Mouse (Mus musculus): ENCODE results near the gene Cfap206. TPM values are rescaled to one million over a fixed set of nuclear protein-coding genes. Genes with fewer than 3 reads are reported as not detected.
"Not testable (repeated sequence)": the region's sequence is repeated elsewhere in the genome, so short reads cannot be mapped to it uniquely, and the experiment has no call there.

Gene Cfap206
- not detected in 2 replicates for polyA plus RNA-seq (2012; rRNA removed)

GRCm38 (mm10) chr4:34729851-34730341, at the start of gene Cfap206:
Cfap206 (minus strand) TSS chr4:34730206.
- DNase-seq (ENCODE audit: low read depth, low spot score), result peak; percentile 32
- whole genome bisulfite sequencing, result under 1% methylated on average over 38 of the region's 38 CpGs

- 5% methylated on average over 40 of the region's 40 CpGs for WGBS
- peak; percentile 86 for DNase-seq (ENCODE audit: low read depth, low spot score)
Measured at GRCm38 (mm10) chr4:34777677-34778527, 47.9 kb upstream of the Cfap206 start, which contains the start of gene Smim8. Smim8 (minus strand) TSS chr4:34778423.

GRCm38 (mm10) chr4:34771652-34772371, 41.8 kb upstream of the Cfap206 start:
- 41% methylated on average over 8 of the region's 8 CpGs for WGBS
- no peak for DNase-seq (ENCODE audit: low read depth, low spot score)

GRCm38 (mm10) chr4:34756163-34756562, 26.2 kb upstream of the Cfap206 start, which contains the start of gene Gm136:
Gm136 (minus strand) TSS chr4:34756263.
- no peak for DNase-seq (ENCODE audit: low read depth, low spot score)
- 74% methylated on average over 1 of the region's 1 CpGs for WGBS

- DNase-seq (ENCODE audit: low read depth, low spot score), result no peak
- 54% methylated on average over 6 of the region's 6 CpGs for WGBS
Measured at GRCm38 (mm10) chr4:34749236-34749635, 19.2 kb upstream of the Cfap206 start.

- DNase-seq (ENCODE audit: low read depth, low spot score), result no peak
- WGBS, result 80% methylated on average over 3 of the region's 3 CpGs
Measured at GRCm38 (mm10) chr4:34734461-34734860, 4.5 kb upstream of the Cfap206 start.

- WGBS, result 10% methylated on average over 2 of the region's 2 CpGs
- DNase-seq (ENCODE audit: low read depth, low spot score), result not testable (repeated sequence)
Measured at GRCm38 (mm10) chr4:34733415-34733814, 3.4 kb upstream of the Cfap206 start.

GRCm38 (mm10) chr4:34725710-34726109, 4.3 kb downstream of the Cfap206 start:
- WGBS, result 93% methylated on average over 3 of the region's 3 CpGs

GRCm38 (mm10) chr4:34724306-34724705, 5.7 kb downstream of the Cfap206 start:
- no peak for DNase-seq (ENCODE audit: low read depth, low spot score)
- WGBS, result 71% methylated on average over 4 of the region's 4 CpGs

More at GRCm38 (mm10) chr4:34725710-34726109, 4.3 kb downstream of the Cfap206 start:
- DNase-seq (ENCODE audit: low read depth, low spot score), result not testable (repeated sequence)

GRCm38 (mm10) chr4:34723186-34723585, 6.8 kb downstream of the Cfap206 start:
- no peak for DNase-seq (ENCODE audit: low read depth, low spot score)
- WGBS, result 74% methylated on average over 4 of the region's 4 CpGs

- WGBS, result 88% methylated on average over 7 of the region's 7 CpGs
Measured at GRCm38 (mm10) chr4:34720127-34720895, 9.7 kb downstream of the Cfap206 start.

GRCm38 (mm10) chr4:34719421-34719820, 10.6 kb downstream of the Cfap206 start:
- no peak for DNase-seq (ENCODE audit: low read depth, low spot score)
- whole genome bisulfite sequencing, result 97% methylated on average over 12 of the region's 12 CpGs

More at GRCm38 (mm10) chr4:34720127-34720895, 9.7 kb downstream of the Cfap206 start:
- DNase-seq (ENCODE audit: low read depth, low spot score), result no peak

GRCm38 (mm10) chr4:34715062-34715461, 14.9 kb downstream of the Cfap206 start:
- no peak for DNase-seq (ENCODE audit: low read depth, low spot score)
- 94% methylated on average over 1 of the region's 1 CpGs for WGBS

- WGBS, result 77% methylated on average over 3 of the region's 3 CpGs
- no peak for DNase-seq (ENCODE audit: low read depth, low spot score)
Measured at GRCm38 (mm10) chr4:34708127-34708526, 21.9 kb downstream of the Cfap206 start.

GRCm38 (mm10) chr4:34707248-34707647, 22.8 kb downstream of the Cfap206 start:
- no peak for DNase-seq (ENCODE audit: low read depth, low spot score)
- 71% methylated on average over 3 of the region's 3 CpGs for WGBS

GRCm38 (mm10) chr4:34703029-34703428, 27.0 kb downstream of the Cfap206 start:
- no peak for DNase-seq (ENCODE audit: low read depth, low spot score)
- 56% methylated on average over 4 of the region's 4 CpGs for WGBS

- DNase-seq (ENCODE audit: low read depth, low spot score), result no peak
- WGBS, result 97% methylated on average over 11 of the region's 11 CpGs
Measured at GRCm38 (mm10) chr4:34702231-34702630, 27.8 kb downstream of the Cfap206 start.

GRCm38 (mm10) chr4:34701528-34701927, 28.5 kb downstream of the Cfap206 start:
- no peak for DNase-seq (ENCODE audit: low read depth, low spot score)
- WGBS, result 52% methylated on average over 5 of the region's 5 CpGs

GRCm38 (mm10) chr4:34688021-34688420, 42.0 kb downstream of the Cfap206 start:
- 87% methylated on average over 3 of the region's 3 CpGs for WGBS
- DNase-seq (ENCODE audit: low read depth, low spot score), result no peak

Measured in large intestine, adult 2 months (tissue).